Comparison of ENCODE assay signal across 15 mouse cellular contexts in the genomic region with DNA sequence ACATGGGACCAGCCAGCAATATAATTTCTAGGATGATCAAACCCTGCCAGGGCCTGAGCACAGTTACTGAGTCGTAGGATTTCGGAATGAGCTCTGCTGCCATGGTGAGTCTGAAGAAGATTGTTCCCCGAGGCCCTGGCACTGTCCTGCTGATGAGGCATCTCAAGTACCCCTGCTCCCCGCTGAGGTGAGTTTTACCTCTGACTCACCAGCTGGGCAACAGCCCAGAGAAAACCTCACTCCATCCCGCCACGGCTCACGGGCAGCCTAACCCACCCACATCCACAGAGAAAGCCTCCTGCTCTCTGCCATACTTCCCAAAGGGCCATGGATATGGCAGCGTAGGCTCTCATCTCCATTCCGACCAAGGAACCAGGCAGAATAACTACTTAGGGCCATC.
"Had no signal": no experiment of that assay in that cellular context is flagged by ENCODE, and none has a peak within 500 bp of the region (broad histone marks: within the 10 kb centered on the region; RNA-seq: fewer than 3 reads in every experiment).

No protein-coding gene starts in this region.

- H3K4me2 ChIP-seq: limb, embryonic 15.5 days; liver, embryonic 12.5 days; lung, embryonic 14.5 days; neural tube, embryonic 12.5 days had no signal

- H3K9ac ChIP-seq: limb, embryonic 15.5 days; liver, embryonic 12.5 days; lung, embryonic 14.5 days; neural tube, embryonic 12.5 days had no signal

- DNase-seq: kidney, postnatal 36 days; lung, embryonic 14.5 days; lung, postnatal 10 days; lung, postnatal 4 days; midbrain, embryonic 14.5 days; retina, postnatal 1 day; right cerebral cortex, postnatal 25 days; thymus, postnatal 36 days had no signal

- H3K27ac ChIP-seq: kidney, postnatal 0 days; left cerebral cortex, adult 2 months; limb, embryonic 15.5 days; liver, embryonic 12.5 days; neural tube, embryonic 12.5 days had no signal

- H3K9me3 ChIP-seq: limb, embryonic 15.5 days; liver, embryonic 12.5 days; midbrain, embryonic 10.5 days; neural tube, embryonic 12.5 days had no signal

- H3K36me3 ChIP-seq: limb, embryonic 15.5 days; liver, embryonic 12.5 days; midbrain, embryonic 10.5 days; neural tube, embryonic 12.5 days had no signal

- H3K27me3 ChIP-seq: liver, embryonic 12.5 days; neural tube, embryonic 12.5 days had no signal

- H3K4me3 ChIP-seq: left cerebral cortex, adult 2 months; limb, embryonic 15.5 days; liver, embryonic 12.5 days; midbrain, embryonic 10.5 days; myocyte; neural tube, embryonic 12.5 days had no signal

- ATAC-seq: liver, embryonic 12.5 days had no signal

- H3K4me1 ChIP-seq: liver, embryonic 12.5 days had no signal
